Mouse (Mus musculus) lung, embryonic 15.5 days (tissue): ENCODE measurements around the gene Hoxa7. TPM values are rescaled to one million over a fixed set of nuclear protein-coding genes. Genes with fewer than 3 reads are reported as not detected.
A peak's percentile ranks its signal among the peaks of the same experiment; 100 is the strongest.

ENCODE experiments used
- ATAC-seq: fragments of 200-750 bp; cut with Nextera tagmentation; 2 replicates; pipeline ENCODE4 v1.8.0; 2017; ENCODE audit warnings: moderate number of reproducible peaks, borderline replicate concordance; ENCODE audit not compliant: low FRiP score, low TSS enrichment; ENCODE audit errors: extremely low read depth
- H3K27ac ChIP-seq: fragments of 300-500 bp; sonication (generic); 2 replicates; pipeline ENCODE4 v1.5.1; 2015; ENCODE audit warnings: moderate library complexity, mild to moderate bottlenecking, inconsistent platforms
- H3K27me3 ChIP-seq: fragments of 300-500 bp; sonication (generic); 2 replicates; pipeline ENCODE4 v1.6.1; 2015; ENCODE audit warnings: inconsistent platforms
- H3K36me3 ChIP-seq: fragments of 300-500 bp; sonication (generic); 2 replicates; pipeline ENCODE4 v1.6.1; 2015; ENCODE audit warnings: inconsistent platforms
- H3K4me1 ChIP-seq: fragments of 300-500 bp; sonication (generic); 2 replicates; pipeline ENCODE4 v1.6.1; 2015; ENCODE audit warnings: inconsistent platforms
- H3K4me2 ChIP-seq: fragments of 300-500 bp; sonication (generic); 2 replicates; pipeline ENCODE4 v1.6.1; 2015; ENCODE audit warnings: inconsistent platforms, mild to moderate bottlenecking, moderate library complexity
- H3K4me3 ChIP-seq: fragments of 300-500 bp; sonication (generic); 2 replicates; pipeline ENCODE4 v1.5.1; 2015; ENCODE audit warnings: mild to moderate bottlenecking, inconsistent platforms
- H3K9ac ChIP-seq: fragments of 300-500 bp; sonication (generic); 2 replicates; pipeline ENCODE4 v1.6.1; 2015; ENCODE audit warnings: inconsistent platforms
- H3K9me3 ChIP-seq: fragments of 300-500 bp; sonication (generic); 2 replicates; pipeline ENCODE4 v1.6.1; 2016; ENCODE audit warnings: inconsistent platforms
- WGBS: fragments of 180-500 bp; shearing (Covaris S2); methylation state at CpG from one replicate; pipeline ENCODE4 v1.1.7; 2015; 5-methylcytosine and 5-hydroxymethylcytosine counted together
- polyA plus RNA-seq: library from polyadenylated mRNA; unstranded; fragments of >200 nt; fragmentation: Nextera tagmentation; extraction: Ambion mirVana; gene quantifications from 2 replicates; pipeline ENCODE4 v1.2.1, GENCODE M21; 2015

Gene Hoxa7
- polyA plus RNA-seq, 1 experiment from 2014 or later = 5.5 TPM

DNA sequence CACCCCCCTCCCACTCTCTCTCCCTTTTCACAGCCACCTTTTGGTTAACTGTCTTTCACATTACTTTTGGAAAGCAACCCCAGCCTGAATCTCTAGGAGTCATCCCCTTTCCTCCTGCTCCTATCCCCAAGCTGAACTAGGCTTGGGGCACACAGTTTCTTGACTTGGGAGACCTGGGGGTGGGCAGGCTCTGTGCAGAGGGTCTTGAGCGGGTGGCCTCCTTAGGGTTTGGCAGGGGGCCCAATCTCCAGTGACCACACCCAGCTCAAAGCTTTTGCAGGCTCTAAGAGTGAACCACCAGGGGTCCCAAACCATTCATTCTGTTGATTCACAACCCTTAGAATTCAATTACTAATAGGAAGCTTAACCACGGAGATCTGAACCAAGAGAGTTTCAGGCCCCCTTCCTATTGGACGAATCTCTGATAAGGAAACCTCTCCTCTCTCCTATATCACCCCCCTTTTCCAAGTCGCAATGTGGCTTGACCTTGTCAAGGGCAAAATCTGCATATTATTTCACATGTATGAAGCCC, 21.2 kb upstream of the Hoxa7 start:
- Histone ChIP-seq H3K27me3 (peaks cover 98% of the 10 kb centered on the region), H3K36me3 (no peaks in the 10 kb centered on the region), H3K9ac (no peak overlapping the region), H3K27ac (no peak overlapping the region), H3K9me3 (no peaks in the 10 kb centered on the region), H3K4me1 (peaks cover 11% of the 10 kb centered on the region), H3K4me3 (no peak overlapping the region), H3K4me2 (no peak overlapping the region)
- 4% methylated on average over 4 of the region's 4 CpGs for WGBS
- no peak for ATAC-seq

DNA sequence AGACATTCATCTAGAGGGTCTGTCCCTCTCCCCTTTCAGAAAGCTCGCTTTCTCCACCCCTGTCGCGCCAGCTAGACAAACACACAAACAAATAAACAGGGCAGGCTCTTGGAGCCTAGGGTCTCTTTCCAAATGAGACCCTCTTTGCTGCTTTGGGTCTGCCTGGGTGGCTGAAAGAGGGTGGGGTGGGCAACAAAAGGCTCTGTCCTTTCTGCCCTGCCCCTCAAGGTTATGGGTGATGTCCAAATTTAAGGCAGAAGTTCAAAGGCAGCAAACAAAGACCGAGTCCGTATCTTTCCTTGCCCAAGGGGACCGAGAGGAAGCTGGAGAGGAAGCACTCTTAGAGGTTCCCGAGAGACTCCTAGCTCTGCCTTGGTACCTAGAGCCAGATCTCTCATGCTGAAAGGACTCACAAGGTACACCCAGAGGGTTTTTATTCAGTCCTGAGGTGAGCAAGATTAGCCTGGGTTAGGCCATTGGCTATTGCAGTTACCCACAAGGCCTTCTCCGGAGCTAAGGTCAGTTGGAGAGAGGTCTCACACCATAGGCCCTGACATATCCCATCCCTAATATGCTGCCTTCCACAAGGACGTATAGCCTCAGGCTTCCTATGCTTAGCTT, 19.5 kb upstream of the Hoxa7 start:
- Histone ChIP-seq H3K27me3 (peaks cover 98% of the 10 kb centered on the region), H3K36me3 (no peaks in the 10 kb centered on the region), H3K9me3 (no peaks in the 10 kb centered on the region), H3K4me1 (peaks cover 11% of the 10 kb centered on the region), H3K9ac (no peak overlapping the region), H3K4me2 (no peak overlapping the region), H3K4me3 (no peak overlapping the region), H3K27ac (no peak overlapping the region)
- WGBS = 10% methylated on average over 9 of the region's 9 CpGs
- no peak for ATAC-seq

DNA sequence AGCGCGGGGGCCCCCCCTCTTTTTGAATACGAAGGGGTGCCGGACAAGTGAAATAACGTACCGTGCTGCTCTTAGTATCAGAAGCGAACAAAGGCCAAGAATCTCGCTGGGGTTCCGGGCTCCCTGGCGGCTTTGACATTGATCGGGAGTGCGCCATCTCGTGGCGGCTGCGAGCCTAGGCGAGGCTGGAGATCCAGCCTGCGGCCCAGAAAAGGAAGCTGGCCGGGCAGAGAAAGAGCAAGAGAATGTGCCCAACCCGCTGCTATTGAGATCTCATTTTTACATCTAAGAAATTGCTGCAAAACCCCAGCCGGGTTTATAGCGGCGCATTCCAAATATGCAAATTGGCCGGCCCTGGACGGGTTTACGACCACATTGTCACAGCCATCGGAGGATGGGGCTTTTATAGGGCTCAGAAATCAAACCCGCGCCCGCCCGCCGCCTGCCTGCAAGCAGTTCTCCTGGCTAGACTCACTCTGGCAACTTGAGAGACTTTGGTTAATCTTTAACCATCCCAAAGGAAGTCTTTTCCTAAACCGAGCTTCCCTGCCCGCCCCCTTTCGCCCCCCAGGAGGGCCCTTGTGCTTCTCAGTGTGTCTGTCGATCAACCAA, 18.8 kb upstream of the Hoxa7 start, which contains the start of gene Hoxa10:
Hoxa10 (minus strand) TSS at position 466 of the 612 bp plus-strand sequence.
- Histone ChIP-seq H3K9ac (no peak within 1 kb of the TSS), H3K4me2 (peak within 1 kb of the TSS; percentile 36), H3K4me1 (peaks cover 8% of the 10 kb centered on the region), H3K27ac (no peak within 1 kb of the TSS), H3K36me3 (no peaks in the 10 kb centered on the region), H3K4me3 (peak within 1 kb of the TSS; percentile 19; the same call in 1 of the 2 replicates), H3K9me3 (no peaks in the 10 kb centered on the region), H3K27me3 (peaks cover 98% of the 10 kb centered on the region)
- ATAC-seq = peak; percentile 64; the same call in 1 of the 2 replicates
- whole genome bisulfite sequencing = 1% methylated on average over 35 of the region's 35 CpGs

DNA sequence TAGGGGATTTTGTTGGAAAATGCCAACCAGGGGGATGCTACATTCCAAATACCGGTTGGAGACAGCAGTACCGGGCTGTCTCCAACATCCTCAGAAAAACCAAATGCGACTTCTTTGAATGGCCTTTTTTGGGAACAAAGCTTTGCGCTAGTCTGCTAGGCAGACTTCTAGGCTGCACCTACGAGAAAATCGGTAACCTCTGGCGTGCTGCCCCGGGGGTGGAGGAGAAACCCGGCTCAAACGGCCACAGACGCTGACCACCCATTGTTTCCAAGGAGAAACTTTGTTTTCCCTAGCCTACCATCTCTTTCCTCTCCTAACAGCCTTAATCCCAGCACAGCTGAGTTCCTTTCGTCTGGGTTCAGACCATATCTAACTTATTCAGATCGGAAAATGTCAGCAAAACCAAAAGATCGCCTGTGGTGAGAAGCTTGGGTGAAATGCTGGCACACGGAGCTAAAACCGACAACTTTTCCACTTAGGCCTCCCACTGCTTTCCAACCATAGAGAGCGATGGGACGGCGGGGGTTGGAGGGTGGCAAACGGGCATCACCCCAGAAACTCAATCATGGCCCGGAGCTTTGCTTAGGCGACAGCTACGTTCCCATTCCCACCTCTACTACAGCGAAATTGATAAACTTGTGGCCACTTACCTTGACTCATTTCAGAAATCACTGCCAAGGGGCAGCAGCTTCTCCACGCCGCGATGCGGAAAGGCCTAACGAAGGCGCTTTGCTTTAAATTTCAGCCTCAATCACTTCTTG, 18.2 kb upstream of the Hoxa7 start:
- ATAC-seq = peak; percentile 12; the same call in 1 of the 2 replicates
- Histone ChIP-seq H3K9ac (no peak overlapping the region), H3K36me3 (no peaks in the 10 kb centered on the region), H3K4me3 (peak overlapping the region; percentile 19; the same call in 1 of the 2 replicates), H3K4me1 (peaks cover 3% of the 10 kb centered on the region; the same call in 1 of the 2 replicates), H3K4me2 (peak overlapping the region; percentile 36), H3K27ac (no peak overlapping the region), H3K9me3 (no peaks in the 10 kb centered on the region), H3K27me3 (peaks cover 98% of the 10 kb centered on the region)
- 2% methylated on average over 30 of the region's 30 CpGs for WGBS

GRCm38 (mm10) chr6:52238976-52239375, 17.3 kb upstream of the Hoxa7 start:
- H3K27me3 ChIP-seq = peaks cover 98% of the 10 kb centered on the region
- H3K27ac ChIP-seq = no peak overlapping the region
- no peak overlapping the region for H3K4me2 ChIP-seq
- H3K36me3 ChIP-seq = no peaks in the 10 kb centered on the region
- no peak overlapping the region for H3K4me3 ChIP-seq
- ATAC-seq = no peak
- 3% methylated on average over 7 of the region's 7 CpGs for WGBS
- H3K4me1 ChIP-seq = peaks cover 10% of the 10 kb centered on the region; the same call in 1 of the 2 replicates
- no peak overlapping the region for H3K9ac ChIP-seq
- H3K9me3 ChIP-seq = no peaks in the 10 kb centered on the region

DNA sequence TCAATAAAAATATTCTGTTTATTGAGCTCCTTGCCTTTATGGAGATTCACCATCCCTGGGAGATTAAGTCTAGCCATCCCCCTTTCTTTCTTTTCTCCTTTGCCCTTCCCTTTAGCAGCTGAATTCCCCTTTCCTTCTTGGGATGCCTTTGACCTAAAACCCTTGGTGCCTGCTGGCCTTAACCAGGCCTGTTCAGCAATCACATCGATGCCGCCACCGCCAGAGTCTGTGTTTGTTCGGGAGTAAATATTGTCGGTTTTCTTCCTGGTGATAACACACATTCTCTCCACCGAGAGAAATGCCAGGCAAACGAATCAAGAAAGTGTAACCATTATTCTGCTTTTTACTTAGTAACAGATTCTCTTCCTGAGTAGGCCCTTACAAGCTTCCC, 16.5 kb upstream of the Hoxa7 start:
- Histone ChIP-seq H3K4me3 (no peak overlapping the region), H3K4me2 (no peak overlapping the region), H3K9ac (no peak overlapping the region), H3K4me1 (peaks cover 12% of the 10 kb centered on the region; the same call in 1 of the 2 replicates), H3K27me3 (peaks cover 98% of the 10 kb centered on the region), H3K27ac (no peak overlapping the region), H3K9me3 (no peaks in the 10 kb centered on the region), H3K36me3 (no peaks in the 10 kb centered on the region)
- 2% methylated on average over 7 of the region's 7 CpGs for WGBS
- no peak for ATAC-seq

- Histone ChIP-seq H3K4me3 (no peak overlapping the region), H3K36me3 (no peaks in the 10 kb centered on the region), H3K4me2 (no peak overlapping the region), H3K4me1 (peaks cover 12% of the 10 kb centered on the region; the same call in 1 of the 2 replicates), H3K27me3 (peaks cover 98% of the 10 kb centered on the region), H3K9me3 (no peaks in the 10 kb centered on the region), H3K27ac (no peak overlapping the region), H3K9ac (no peak overlapping the region)
- ATAC-seq = no peak
- 11% methylated on average over 10 of the region's 10 CpGs for WGBS
Observed at GRCm38 (mm10) chr6:52237346-52238154, 15.9 kb upstream of the Hoxa7 start.

DNA sequence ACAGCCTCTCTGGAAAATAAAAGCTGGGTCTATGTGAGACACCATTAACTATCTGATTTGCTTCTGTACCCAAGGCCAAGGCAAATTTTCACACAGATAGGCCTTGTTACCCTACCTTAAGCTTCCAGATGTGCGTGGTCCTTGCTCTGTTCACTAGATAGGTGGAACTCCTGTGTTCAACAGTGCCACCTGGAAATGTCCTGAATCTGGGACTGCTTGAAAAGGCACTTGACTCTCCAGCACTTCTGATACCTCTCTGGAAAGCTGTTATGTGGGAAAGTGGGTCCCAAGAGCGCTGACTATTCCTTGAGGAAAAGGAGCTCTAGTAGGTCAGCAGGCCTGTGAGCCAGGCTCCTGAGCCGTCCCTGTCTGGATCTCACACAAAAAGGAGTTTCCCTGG, 15.2 kb upstream of the Hoxa7 start:
- Histone ChIP-seq H3K4me1 (peaks cover 12% of the 10 kb centered on the region; the same call in 1 of the 2 replicates), H3K4me2 (no peak overlapping the region), H3K4me3 (no peak overlapping the region), H3K9ac (no peak overlapping the region), H3K27me3 (peaks cover 98% of the 10 kb centered on the region), H3K9me3 (no peaks in the 10 kb centered on the region), H3K36me3 (no peaks in the 10 kb centered on the region), H3K27ac (no peak overlapping the region)
- ATAC-seq = no peak
- 7% methylated on average over 3 of the region's 3 CpGs for WGBS

GRCm38 (mm10) chr6:52235866-52236265, 14.2 kb upstream of the Hoxa7 start:
- H3K27me3 ChIP-seq = peaks cover 96% of the 10 kb centered on the region
- no peaks in the 10 kb centered on the region for H3K9me3 ChIP-seq
- 21% methylated on average over 6 of the region's 6 CpGs for WGBS
- no peak overlapping the region for H3K9ac ChIP-seq
- ATAC-seq = no peak
- peaks cover 12% of the 10 kb centered on the region; the same call in 1 of the 2 replicates for H3K4me1 ChIP-seq
- H3K4me3 ChIP-seq = no peak overlapping the region
- H3K36me3 ChIP-seq = no peaks in the 10 kb centered on the region
- no peak overlapping the region for H3K4me2 ChIP-seq
- H3K27ac ChIP-seq = no peak overlapping the region

DNA sequence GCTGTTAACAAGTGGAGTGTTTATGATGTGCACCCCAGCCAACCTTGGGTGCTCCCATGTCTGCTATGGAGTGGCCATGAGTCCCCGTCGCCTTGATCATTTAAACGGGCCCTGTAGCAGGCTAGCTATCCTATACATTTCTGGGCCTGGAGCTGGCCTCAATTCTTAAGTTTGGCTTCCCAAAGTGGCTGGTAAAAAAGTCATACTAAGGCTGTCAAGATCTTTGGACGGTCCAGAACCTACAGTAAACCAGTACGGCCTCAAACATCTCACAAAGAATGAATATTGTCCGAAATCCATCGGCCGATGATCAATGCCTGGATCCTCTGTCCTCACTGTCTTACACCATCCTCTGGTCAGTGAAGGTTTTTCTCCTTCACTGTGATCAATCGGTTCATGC, 13.6 kb upstream of the Hoxa7 start:
- ATAC-seq = no peak
- H3K27ac ChIP-seq = no peak overlapping the region
- H3K4me1 ChIP-seq = peaks cover 15% of the 10 kb centered on the region; the same call in 1 of the 2 replicates
- no peak overlapping the region for H3K4me2 ChIP-seq
- no peaks in the 10 kb centered on the region for H3K9me3 ChIP-seq
- H3K36me3 ChIP-seq = no peaks in the 10 kb centered on the region
- WGBS = 29% methylated on average over 9 of the region's 9 CpGs
- H3K4me3 ChIP-seq = no peak overlapping the region
- no peak overlapping the region for H3K9ac ChIP-seq
- H3K27me3 ChIP-seq = peaks cover 96% of the 10 kb centered on the region
